Mouse (Mus musculus) midbrain, embryonic 16.5 days (tissue): ENCODE results near the gene Tmem109. TPM values are rescaled to one million over a fixed set of nuclear protein-coding genes. Genes with fewer than 3 reads are reported as not detected.

Experiments used
- ATAC-seq: fragments of 200-750 bp; cut with Nextera tagmentation; 2 replicates; pipeline ENCODE4 v1.8.0; 2017; ENCODE audit warnings: moderate TSS enrichment
- H3K27ac ChIP-seq: fragments of 300-500 bp; sonication (generic); 2 replicates; pipeline ENCODE4 v1.5.1; 2014; ENCODE audit warnings: mild to moderate bottlenecking, low read length, mixed read lengths
- H3K27me3 ChIP-seq: fragments of 300-500 bp; sonication (generic); 2 replicates; pipeline ENCODE4 v1.6.1; 2014; ENCODE audit warnings: low read depth, low read length, mixed read lengths; ENCODE audit not compliant: control insufficient read depth, insufficient read depth
- H3K36me3 ChIP-seq: fragments of 300-500 bp; sonication (generic); 2 replicates; pipeline ENCODE4 v1.6.1; 2014; ENCODE audit warnings: mild to moderate bottlenecking, low read length, moderate library complexity, mixed read lengths; ENCODE audit not compliant: control insufficient read depth, insufficient read depth
- H3K4me1 ChIP-seq: fragments of 300-500 bp; sonication (generic); 2 replicates; pipeline ENCODE4 v1.6.1; 2014; ENCODE audit warnings: mild to moderate bottlenecking, low read length, mixed read lengths; ENCODE audit not compliant: control insufficient read depth, insufficient read depth
- H3K4me2 ChIP-seq: fragments of 300-500 bp; sonication (generic); 2 replicates; pipeline ENCODE4 v1.6.1; 2014; ENCODE audit warnings: mild to moderate bottlenecking, low read length, mixed read lengths
- H3K4me3 ChIP-seq: fragments of 300-500 bp; sonication (generic); 2 replicates; pipeline ENCODE4 v1.5.1; 2014; ENCODE audit warnings: low read depth, mild to moderate bottlenecking, low read length, moderate library complexity, mixed read lengths
- H3K9ac ChIP-seq: fragments of 300-500 bp; sonication (generic); 2 replicates; pipeline ENCODE4 v1.6.1; 2014; ENCODE audit warnings: low read depth, low read length, mixed read lengths
- H3K9me3 ChIP-seq: fragments of 300-500 bp; sonication (generic); replicated peaks from 2 replicates; pipeline ENCODE4 v1.6.1; 2014; ENCODE audit warnings: mild to moderate bottlenecking, low read length, mixed read lengths; ENCODE audit not compliant: control insufficient read depth, poor library complexity, severe bottlenecking
- WGBS: fragments of 180-500 bp; shearing (Covaris S2); extraction: QIAGEN DNeasy Blood & Tissue Kit; methylation state at CpG from one replicate; pipeline ENCODE4 v1.1.7; 2014; 5-methylcytosine and 5-hydroxymethylcytosine counted together
- polyA plus RNA-seq: library from polyadenylated mRNA; unstranded; fragments of >200 nt; fragmentation: Nextera tagmentation; extraction: Ambion mirVana; gene quantifications from 2 replicates; pipeline ENCODE4 v1.2.1, GENCODE M21; 2015

Tmem109 gene
- polyA plus RNA-seq, 1 experiment from 2014 or later, result 47.0 TPM

DNA sequence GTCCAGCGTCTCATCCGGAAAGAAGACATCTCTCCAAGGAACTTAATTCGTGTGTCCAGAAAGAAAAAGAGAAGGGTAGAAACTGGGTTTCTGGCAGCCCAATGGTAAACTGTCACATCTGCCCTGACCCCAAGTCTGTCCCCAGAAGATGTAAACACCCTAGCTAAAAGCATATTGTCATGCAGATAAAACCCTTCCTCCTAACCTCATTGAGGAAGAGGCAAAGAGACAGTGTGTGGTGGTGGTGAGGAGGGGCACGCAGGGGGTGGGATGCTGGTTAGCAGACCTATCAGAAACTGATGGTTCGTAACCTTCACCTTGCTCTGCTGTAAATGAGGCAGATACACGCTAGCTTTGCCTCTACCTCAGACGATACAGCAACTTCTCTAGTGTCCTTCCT is 60.5 kb downstream of the Tmem109 start:
- WGBS, result 63% methylated on average over 7 of the region's 7 CpGs
- Histone ChIP-seq H3K4me1 (no peaks in the 10 kb centered on the region), H3K27me3 (no peaks in the 10 kb centered on the region), H3K27ac (no peak overlapping the region), H3K4me2 (no peak overlapping the region), H3K36me3 (no peaks in the 10 kb centered on the region), H3K9ac (no peak overlapping the region), H3K4me3 (no peak overlapping the region), H3K9me3 (no peaks in the 10 kb centered on the region)
- no peak for ATAC-seq

Other genes with a start within 250 kb of the Tmem109 start
- 1.1 and 2.0 TPM in 2 replicates for gene Vwce, start 247.8 kb downstream of the Tmem109 start, polyA plus RNA-seq
- not detected in 2 replicates for gene Pga5, start 203.9 kb downstream of the Tmem109 start, polyA plus RNA-seq
- 28.6 and 31.2 TPM in 2 replicates for gene Vps37c, start 193.3 kb downstream of the Tmem109 start, polyA plus RNA-seq
- 0.48 and 0.78 TPM in 2 replicates for gene Cd5, start 143.0 kb downstream of the Tmem109 start, polyA plus RNA-seq
- 0.06 TPM in 1 of 2 replicates, not detected in the other for gene Cd6, start 51.9 kb downstream of the Tmem109 start, polyA plus RNA-seq
- gene Slc15a3, start 42.3 kb downstream of the Tmem109 start, polyA plus RNA-seq, result 0.27 and 0.30 TPM in 2 replicates
- gene Tmem132a, start 12.1 kb downstream of the Tmem109 start, polyA plus RNA-seq, result 242 and 267 TPM in 2 replicates
- 38.9 and 40.1 TPM in 2 replicates for gene Prpf19, start 13.2 kb upstream of the Tmem109 start, polyA plus RNA-seq
- gene Zp1, start 38.6 kb upstream of the Tmem109 start, polyA plus RNA-seq, result 0.58 and 0.89 TPM in 2 replicates
- 0.09 and 0.14 TPM in 2 replicates for gene Ptgdr2, start 55.2 kb upstream of the Tmem109 start, polyA plus RNA-seq
- gene Ccdc86, start 67.3 kb upstream of the Tmem109 start, polyA plus RNA-seq, result 12.8 and 13.5 TPM in 2 replicates
- not detected in 2 replicates for gene Ms4a10, start 92.7 kb upstream of the Tmem109 start, polyA plus RNA-seq
- gene Ms4a15, start 111.2 kb upstream of the Tmem109 start, polyA plus RNA-seq, result not detected in 2 replicates
- not detected in 2 replicates for gene Ms4a18, start 136.0 kb upstream of the Tmem109 start, polyA plus RNA-seq
- gene Ms4a8a, start 199.1 kb upstream of the Tmem109 start, polyA plus RNA-seq, result not detected in 2 replicates
- not detected in 2 replicates for gene 1700017D01Rik, start 248.9 kb upstream of the Tmem109 start, polyA plus RNA-seq